Mouse (Mus musculus): Measurements from ENCODE around the gene Zfp949.

- TF ChIP-seq CTCF (IDR thresholded peaks at IDR 0.05; ENCODE audit: low read depth) (no peak), EP300 (IDR thresholded peaks at IDR 0.05; ENCODE audit: low read depth) (no peak)
These were observed 13.7 kb upstream of the Zfp949 start for GRCm38 (mm10) chr9:88534093-88534492.

Measured in liver, postnatal 0 days (tissue).